Mouse (Mus musculus) bone marrow macrophage, adult 2 months (primary cell): Measurements from ENCODE around the gene Dcaf7. TPM values are rescaled to one million over a fixed set of nuclear protein-coding genes. Genes with fewer than 3 reads are reported as not detected.
A peak's percentile ranks its signal among the peaks of the same experiment; 100 is the strongest.

Experiments used
- H3K27ac ChIP-seq: 2 replicates; pipeline ENCODE4 v1.5.1; 2012; ENCODE audit warnings: low read depth, low read length; ENCODE audit not compliant: insufficient read depth
- H3K4me1 ChIP-seq: 2 replicates; pipeline ENCODE4 v1.6.1; 2012; ENCODE audit warnings: low read length; ENCODE audit not compliant: control insufficient read depth, insufficient read depth
- H3K4me3 ChIP-seq: 2 replicates; pipeline ENCODE4 v1.5.1; 2012; ENCODE audit warnings: mild to moderate bottlenecking, low read length, moderate library complexity; ENCODE audit not compliant: insufficient read depth
- CTCF ChIP-seq: IDR thresholded peaks from 2 replicates; pipeline ENCODE4 v1.5.1; 2012; ENCODE audit warnings: low read depth, mild to moderate bottlenecking, low read length, moderate library complexity
- POLR2A ChIP-seq: IDR thresholded peaks from 2 replicates; pipeline ENCODE4 v1.6.1; 2012; ENCODE audit warnings: mild to moderate bottlenecking, low read depth, low read length, borderline replicate concordance
- polyA plus RNA-seq: library from polyadenylated mRNA; stranded (reverse); fragments of >200 nt; gene quantifications from 2 replicates; pipeline ENCODE4 v1.2.4, GENCODE M21; 2012; ENCODE audit not compliant: missing spikeins, insufficient read depth, insufficient read length

Dcaf7 gene
- polyA plus RNA-seq, 1 experiment: 55.3 TPM

- H3K4me3 ChIP-seq: peak overlapping the region; percentile 24
- TF ChIP-seq CTCF (no peak), POLR2A (no peak)
- peak overlapping the region; percentile 91 for H3K27ac ChIP-seq
- H3K4me1 ChIP-seq: peaks cover 29% of the 10 kb centered on the region
These were observed 61.6 kb downstream of the Dcaf7 start for GRCm38 (mm10) chr11:106098223-106098622.

GRCm38 (mm10) chr11:106102866-106103265 lies 66.2 kb downstream of the Dcaf7 start:
- peak overlapping the region; percentile 11 for H3K27ac ChIP-seq

GRCm38 (mm10) chr11:106106047-106106587 lies 69.4 kb downstream of the Dcaf7 start:
- H3K27ac ChIP-seq: peak overlapping the region; percentile 44

More at GRCm38 (mm10) chr11:106102866-106103265, 66.2 kb downstream of the Dcaf7 start:
- Histone ChIP-seq H3K4me3 (no peak overlapping the region), H3K4me1 (peaks cover 40% of the 10 kb centered on the region)
- TF ChIP-seq CTCF (no peak), POLR2A (no peak)

More at GRCm38 (mm10) chr11:106106047-106106587, 69.4 kb downstream of the Dcaf7 start:
- TF ChIP-seq CTCF: no peak
- TF ChIP-seq POLR2A: no peak
- peaks cover 33% of the 10 kb centered on the region for H3K4me1 ChIP-seq
- peak overlapping the region; percentile 4 for H3K4me3 ChIP-seq

Other genes with a start within 250 kb of the Dcaf7 start
- gene Cyb561, start 83.5 kb upstream of the Dcaf7 start, polyA plus RNA-seq: not detected in 2 replicates
- 0.27 and 0.88 TPM in 2 replicates for gene Ace, start 68.9 kb upstream of the Dcaf7 start, polyA plus RNA-seq
- not detected in 2 replicates for gene Ace3, start 42.2 kb upstream of the Dcaf7 start, polyA plus RNA-seq
- gene Kcnh6, start 28.7 kb upstream of the Dcaf7 start, polyA plus RNA-seq: not detected in 2 replicates
- 7.2 and 7.6 TPM in 2 replicates for gene Taco1, start 29.2 kb downstream of the Dcaf7 start, polyA plus RNA-seq
- gene Map3k3, start 47.7 kb downstream of the Dcaf7 start, polyA plus RNA-seq: 67.0 and 70.9 TPM in 2 replicates
- not detected in 2 replicates for gene Gm10840, start 124.0 kb downstream of the Dcaf7 start, polyA plus RNA-seq
- gene Limd2, start 124.0 kb downstream of the Dcaf7 start, polyA plus RNA-seq: 263 and 272 TPM in 2 replicates
- gene Strada, start 165.3 kb downstream of the Dcaf7 start, polyA plus RNA-seq: 23.8 and 25.4 TPM in 2 replicates
- 97.3 and 99.5 TPM in 2 replicates for gene Ccdc47, start 179.5 kb downstream of the Dcaf7 start, polyA plus RNA-seq
- 42.8 and 46.3 TPM in 2 replicates for gene Ddx42, start 180.1 kb downstream of the Dcaf7 start, polyA plus RNA-seq
- 17.7 and 21.7 TPM in 2 replicates for gene Ftsj3, start 219.2 kb downstream of the Dcaf7 start, polyA plus RNA-seq
- 76.9 and 78.8 TPM in 2 replicates for gene Psmc5, start 219.3 kb downstream of the Dcaf7 start, polyA plus RNA-seq
- gene Smarcd2, start 236.1 kb downstream of the Dcaf7 start, polyA plus RNA-seq: 89.5 and 89.8 TPM in 2 replicates
- not detected in 2 replicates for gene Tcam1, start 239.8 kb downstream of the Dcaf7 start, polyA plus RNA-seq